Mouse (Mus musculus) heart, postnatal 36 days (tissue): ENCODE measurements around the gene Ikzf4. TPM values are rescaled to one million over a fixed set of nuclear protein-coding genes. Genes with fewer than 3 reads are reported as not detected.
"Not testable (repeated sequence)": the region's sequence is repeated elsewhere in the genome, so short reads cannot be mapped to it uniquely, and the experiment has no call there.

ENCODE experiments used
- DNase-seq, 2 experiments: peaks; one replicate each; pipeline ENCODE4 v3.0.0; 2021 to 2022
- intact Hi-C: fragments of 180-260 bp; cut with DNase I; formaldehyde crosslinking; loops from one replicate; pipeline ENCODE4 v1.15.1; 2025
- total RNA-seq, 2 experiments: library from RNA; stranded (reverse); gene quantifications; 2 replicates each; pipeline ENCODE4 v1.2.3; 2021

Gene Ikzf4
- total RNA-seq, 2 experiments from 2014 or later, result 0.62 to 0.69 TPM

GRCm38 (mm10) chr10:128641871-128642270 is 3.9 kb downstream of the Ikzf4 start:
- intact Hi-C loops, result no loop called here
- DNase-seq, result no peak

GRCm38 (mm10) chr10:128640891-128641290 is 4.9 kb downstream of the Ikzf4 start:
- no peak for DNase-seq
- intact Hi-C loops, result no loop called here

- DNase-seq, result no peak
- intact Hi-C loops, result no loop called here
Measured at GRCm38 (mm10) chr10:128639999-128640398, 5.8 kb downstream of the Ikzf4 start.

- intact Hi-C loops, result no loop called here
- DNase-seq, result no peak
Measured at GRCm38 (mm10) chr10:128637011-128637410, 8.8 kb downstream of the Ikzf4 start.

- DNase-seq, result no peak
- intact Hi-C loops, result no loop called here
Measured at GRCm38 (mm10) chr10:128636561-128636960, 9.2 kb downstream of the Ikzf4 start.

- DNase-seq, result no peak
- intact Hi-C loops, result no loop called here
Measured at GRCm38 (mm10) chr10:128635697-128636096, 10.1 kb downstream of the Ikzf4 start.

- intact Hi-C loops, result no loop called here
- DNase-seq, result no peak
Measured at GRCm38 (mm10) chr10:128631571-128631970, 14.2 kb downstream of the Ikzf4 start.

- intact Hi-C loops, DNase-seq: not testable (repeated sequence)
Measured at GRCm38 (mm10) chr10:128630306-128630705, 15.5 kb downstream of the Ikzf4 start.

GRCm38 (mm10) chr10:128629746-128630145 is 16.0 kb downstream of the Ikzf4 start:
- intact Hi-C loops, result loop anchor here (5.0 to 10.0 kb wide), 4 partner anchors 77 to 265 kb away; partner anchors contain the start of genes Gdf11 and Pym1
- no peak for DNase-seq

- intact Hi-C loops, result loop anchor here (2.0 to 10.0 kb wide), 5 partner anchors 61 to 267 kb away; partner anchors contain the start of genes Gdf11 and Pym1
- DNase-seq, result no peak
Measured at GRCm38 (mm10) chr10:128627398-128628317, 18.1 kb downstream of the Ikzf4 start.

GRCm38 (mm10) chr10:128626311-128627310 is 19.2 kb downstream of the Ikzf4 start, which contains the start of gene Rps26:
Gene Rps26 (minus strand): TSS chr10:128626747.
- intact Hi-C loops, result loop anchor here (1.0 to 10.0 kb wide), 6 partner anchors 48 to 268 kb away; partner anchors contain the start of genes Gdf11, Pym1 and Suox
- peak; percentile 85 to 88 for DNase-seq

GRCm38 (mm10) chr10:128625287-128625894 is 20.4 kb downstream of the Ikzf4 start:
- intact Hi-C loops, result loop anchor here (5.0 to 10.0 kb wide), 4 partner anchors 73 to 269 kb away; partner anchors contain the start of genes Gdf11 and Pym1
- DNase-seq, result no peak

GRCm38 (mm10) chr10:128623106-128623613 is 22.6 kb downstream of the Ikzf4 start:
- not testable (repeated sequence) for DNase-seq
- intact Hi-C loops, result loop anchor here (10.0 kb wide), 1 partner anchor 272 kb away; the partner anchor contains the start of gene Gdf11

GRCm38 (mm10) chr10:128622702-128623101 is 23.1 kb downstream of the Ikzf4 start:
- DNase-seq, result no peak
- intact Hi-C loops, result loop anchor here (10.0 kb wide), 1 partner anchor 272 kb away; the partner anchor contains the start of gene Gdf11

- DNase-seq, result no peak
- intact Hi-C loops, result loop anchor here (10.0 kb wide), 1 partner anchor 273 kb away; the partner anchor contains the start of gene Gdf11
Measured at GRCm38 (mm10) chr10:128621986-128622520, 23.7 kb downstream of the Ikzf4 start.

GRCm38 (mm10) chr10:128620241-128620640 is 25.6 kb downstream of the Ikzf4 start:
- DNase-seq, result no peak
- intact Hi-C loops, result loop anchor here (10.0 kb wide), 1 partner anchor 275 kb away; the partner anchor contains the start of gene Gdf11

GRCm38 (mm10) chr10:128619148-128619547 is 26.6 kb downstream of the Ikzf4 start:
- intact Hi-C loops, DNase-seq: not testable (repeated sequence)

GRCm38 (mm10) chr10:128618570-128618969 is 27.2 kb downstream of the Ikzf4 start:
- no peak for DNase-seq
- intact Hi-C loops, result no loop called here

- DNase-seq, intact Hi-C loops: not testable (repeated sequence)
Measured at GRCm38 (mm10) chr10:128615798-128616448, 29.9 kb downstream of the Ikzf4 start.
